9 mouse cellular contexts compared by ENCODE assay signal in genomic region chr8:21981664-21982337, GRCm38 (mm10). TPM values are rescaled to one million over a fixed set of nuclear protein-coding genes. Genes with fewer than 3 reads are reported as not detected.
A peak's percentile ranks its signal among the peaks of the same experiment; 100 is the strongest.
DNase-seq lines count a peak whose midpoint lies in the region; ATAC-seq and TF ChIP-seq lines count a peak whose summit lies in the region.
"Had no signal": no experiment of that assay in that cellular context is flagged by ENCODE, and none has a peak within 500 bp of the region (broad histone marks: within the 10 kb centered on the region; RNA-seq: fewer than 3 reads in every experiment).

No protein-coding gene starts in this region.

- TF ChIP-seq CTCF in CH12.LX (conservative IDR thresholded peaks at IDR 0.05 in 1 of 2, IDR thresholded peaks at IDR 0.05 in 1 of 2; ENCODE audit: low read depth in 2 of 2, low read length in 2 of 2) = peak in 1 of 2 experiments; percentile 61; a peak in 2 of 4 replicates

- WGBS in forebrain, embryonic 14.5 days = 68% methylated on average over 8 of the region's 8 CpGs
- WGBS in forebrain, embryonic 10.5 days = 67% methylated on average over 8 of the region's 8 CpGs
- WGBS in limb, embryonic 10.5 days = 63% methylated on average over 8 of the region's 8 CpGs

- DNase-seq in forebrain, embryonic 14.5 days (ENCODE audit: low spot score) = peak; percentile 70
- no peak for DNase-seq in forebrain, embryonic 10.5 days (ENCODE audit: extremely low spot score, low spot score)
- peak; percentile 7 for DNase-seq in CH12.LX (ENCODE audit: extremely low read depth)
- DNase-seq in cerebellum, postnatal 14 days = peak; percentile 33 to 37
- DNase-seq in layer of hippocampus, adult 9-11 months = peak; percentile 31
- peak; percentile 28 for DNase-seq in right cerebral cortex, postnatal 25 days
- no peak for DNase-seq in thymus, postnatal 36 days
- DNase-seq in limb, embryonic 10.5 days (ENCODE audit: low spot score) = no peak

- no peak overlapping the region for H3K4me2 ChIP-seq in forebrain, embryonic 14.5 days (ENCODE audit: low read length)
- H3K4me2 ChIP-seq in CH12.LX (ENCODE audit: insufficient read depth, low read depth, poor library complexity, severe bottlenecking) = no peak overlapping the region

- TF ChIP-seq RAD21 in CH12.LX (IDR thresholded peaks at IDR 0.05; ENCODE audit: low read depth, low read length) = peak; percentile 56

- H3K9ac ChIP-seq in forebrain, embryonic 14.5 days (ENCODE audit: low read length) = no peak overlapping the region
- no peak overlapping the region for H3K9ac ChIP-seq in CH12.LX (ENCODE audit: insufficient read depth, low read depth)

- TF ChIP-seq POLR2A in CH12.LX (IDR thresholded peaks at IDR 0.05; ENCODE audit: low read depth, low read length) = no peak

- H3K9me3 ChIP-seq in forebrain, embryonic 14.5 days (replicated peaks; ENCODE audit: control insufficient read depth, low read length) = no peaks in the 10 kb centered on the region
- no peaks in the 10 kb centered on the region for H3K9me3 ChIP-seq in forebrain, embryonic 10.5 days
- no peaks in the 10 kb centered on the region for H3K9me3 ChIP-seq in CH12.LX (replicated peaks; ENCODE audit: low read length)
- no peaks in the 10 kb centered on the region for H3K9me3 ChIP-seq in limb, embryonic 10.5 days (replicated peaks)

- H3K4me3 ChIP-seq in forebrain, embryonic 14.5 days (ENCODE audit: low read depth, low read length) = no peak overlapping the region
- H3K4me3 ChIP-seq in forebrain, embryonic 10.5 days = no peak overlapping the region
- H3K4me3 ChIP-seq in CH12.LX (replicated peaks in 1 of 3; ENCODE audit: low read depth in 2 of 3, low read length in 2 of 3, poor library complexity in 1 of 3) = no peak overlapping the region
- no peak overlapping the region for H3K4me3 ChIP-seq in limb, embryonic 10.5 days

- no peaks in the 10 kb centered on the region for H3K4me1 ChIP-seq in forebrain, embryonic 14.5 days (ENCODE audit: control insufficient read depth, insufficient read depth, low read length)
- H3K4me1 ChIP-seq in forebrain, embryonic 10.5 days = no peaks in the 10 kb centered on the region
- no peaks in the 10 kb centered on the region for H3K4me1 ChIP-seq in CH12.LX (ENCODE audit: control insufficient read depth in 1 of 2, insufficient read depth in 2 of 2)
- H3K4me1 ChIP-seq in limb, embryonic 10.5 days = no peaks in the 10 kb centered on the region

- no peaks in the 10 kb centered on the region for H3K36me3 ChIP-seq in forebrain, embryonic 14.5 days (ENCODE audit: control insufficient read depth, insufficient read depth, low read length)
- no peaks in the 10 kb centered on the region for H3K36me3 ChIP-seq in forebrain, embryonic 10.5 days (replicated peaks)
- H3K36me3 ChIP-seq in CH12.LX (replicated peaks in 1 of 2; ENCODE audit: control insufficient read depth in 1 of 2, insufficient read depth in 1 of 2, low read length in 1 of 2) = no peaks in the 10 kb centered on the region
- H3K36me3 ChIP-seq in limb, embryonic 10.5 days = no peaks in the 10 kb centered on the region

- H3K27ac ChIP-seq in forebrain, embryonic 14.5 days (ENCODE audit: low read depth, low read length) = no peak overlapping the region
- no peak overlapping the region for H3K27ac ChIP-seq in forebrain, embryonic 10.5 days
- no peak overlapping the region for H3K27ac ChIP-seq in CH12.LX (ENCODE audit: insufficient read depth, low read depth)
- H3K27ac ChIP-seq in limb, embryonic 10.5 days = no peak overlapping the region

- no peak for TF ChIP-seq EP300 in CH12.LX (IDR thresholded peaks at IDR 0.05; ENCODE audit: low read length)

- in situ Hi-C loops in CH12.LX (cut with MboI; ENCODE audit: low pct_ligation_motif_present, low pct_unique_long_range_greater_than_20kb, low sequenced_read_pairs) = no loop called here

- dilution Hi-C loops in CH12.LX (cut with MboI; ENCODE audit: extremely low pct_ligation_motif_present, extremely low pct_unique_long_range_greater_than_20kb, low sequenced_read_pairs) = no loop called here

- no peaks in the 10 kb centered on the region for H3K79me2 ChIP-seq in CH12.LX (replicated peaks; ENCODE audit: control insufficient read depth, extremely low read depth, insufficient read depth, poor library complexity, severe bottlenecking)

- no peaks in the 10 kb centered on the region for H3K27me3 ChIP-seq in forebrain, embryonic 14.5 days (replicated peaks; ENCODE audit: control insufficient read depth, insufficient read depth, low read length)
- H3K27me3 ChIP-seq in forebrain, embryonic 10.5 days (ENCODE audit: poor library complexity, severe bottlenecking) = no peaks in the 10 kb centered on the region
- peaks cover 31% of the 10 kb centered on the region for H3K27me3 ChIP-seq in CH12.LX (replicated peaks)
- no peaks in the 10 kb centered on the region for H3K27me3 ChIP-seq in limb, embryonic 10.5 days (ENCODE audit: low read depth, poor library complexity, severe bottlenecking)

- peak; percentile 57; the same call in 1 of the 2 replicates for ATAC-seq in forebrain, embryonic 14.5 days

TF ChIP-seq in CH12.LX, 34 proteins besides CTCF, POLR2A, EP300 and RAD21:
- TF ChIP-seq BHLHE40 (IDR thresholded peaks at IDR 0.05; ENCODE audit: low read depth, low read length) = no peak
- peak; percentile 50 for TF ChIP-seq SMC3 (IDR thresholded peaks at IDR 0.05; ENCODE audit: low read depth, low read length)

RNA-seq across cellular contexts. Expression of gene Ccdc70, which starts 12.2 kb away (rescaled TPM):
- polyA plus RNA-seq in forebrain, embryonic 14.5 days (2014; fragmentation: Nextera tagmentation; extraction: Ambion mirVana) = not detected in 2 replicates
- polyA plus RNA-seq in forebrain, embryonic 10.5 days (2016; fragmentation: Nextera tagmentation; extraction: Ambion mirVana) = not detected in 2 replicates
- total RNA-seq in CH12.LX (2012; rRNA removed) (not detected in 2 replicates), CH12.LX (2014; rRNA removed) (not detected in 2 replicates)
- not detected in 2 replicates for polyA plus RNA-seq in CH12.LX (2012; ENCODE audit: insufficient read length, low read depth)
- polyA plus RNA-seq in limb, embryonic 10.5 days (2016; fragmentation: Nextera tagmentation; extraction: Ambion mirVana) = not detected in 2 replicates
- polyA plus RNA-seq: liver, embryonic 16.5 days had no signal

RNA-seq across cellular contexts. Expression of gene Fam90a1a, which starts 23.3 kb away (rescaled TPM):
- not detected in 2 replicates for polyA plus RNA-seq in forebrain, embryonic 14.5 days (2014; fragmentation: Nextera tagmentation; extraction: Ambion mirVana)
- polyA plus RNA-seq in forebrain, embryonic 10.5 days (2016; fragmentation: Nextera tagmentation; extraction: Ambion mirVana) = not detected in 2 replicates
- not detected in 2 replicates for total RNA-seq in CH12.LX (2012; rRNA removed)
- total RNA-seq in CH12.LX (2014; rRNA removed) = not detected in 2 replicates
- polyA plus RNA-seq in CH12.LX (2012; ENCODE audit: insufficient read length, low read depth) = not detected in 2 replicates
- not detected in 2 replicates for polyA plus RNA-seq in limb, embryonic 10.5 days (2016; fragmentation: Nextera tagmentation; extraction: Ambion mirVana)
- polyA plus RNA-seq: liver, embryonic 16.5 days had no signal

RNA-seq across cellular contexts. Expression of gene Defb13, which starts 35.2 kb away (rescaled TPM):
- not detected in 2 replicates for polyA plus RNA-seq in forebrain, embryonic 14.5 days (2014; fragmentation: Nextera tagmentation; extraction: Ambion mirVana)
- polyA plus RNA-seq in forebrain, embryonic 10.5 days (2016; fragmentation: Nextera tagmentation; extraction: Ambion mirVana) = not detected in 2 replicates
- total RNA-seq in CH12.LX (2012; rRNA removed) (not detected in 2 replicates), CH12.LX (2014; rRNA removed) (not detected in 2 replicates)
- not detected in 2 replicates for polyA plus RNA-seq in CH12.LX (2012; ENCODE audit: insufficient read length, low read depth)
- polyA plus RNA-seq in limb, embryonic 10.5 days (2016; fragmentation: Nextera tagmentation; extraction: Ambion mirVana) = not detected in 2 replicates
- polyA plus RNA-seq: liver, embryonic 16.5 days had no signal

RNA-seq across cellular contexts. Expression of gene Defb35, which starts 43.6 kb away (rescaled TPM):
- polyA plus RNA-seq in forebrain, embryonic 14.5 days (2014; fragmentation: Nextera tagmentation; extraction: Ambion mirVana) = not detected in 2 replicates
- not detected in 2 replicates for polyA plus RNA-seq in forebrain, embryonic 10.5 days (2016; fragmentation: Nextera tagmentation; extraction: Ambion mirVana)
- total RNA-seq in CH12.LX (2012; rRNA removed) (not detected in 2 replicates), CH12.LX (2014; rRNA removed) (not detected in 2 replicates)
- not detected in 2 replicates for polyA plus RNA-seq in CH12.LX (2012; ENCODE audit: insufficient read length, low read depth)
- not detected in 2 replicates for polyA plus RNA-seq in limb, embryonic 10.5 days (2016; fragmentation: Nextera tagmentation; extraction: Ambion mirVana)
- polyA plus RNA-seq: liver, embryonic 16.5 days had no signal

RNA-seq across cellular contexts. Expression of gene Defb15, which starts 49.3 kb away (rescaled TPM):
- not detected in 2 replicates for polyA plus RNA-seq in forebrain, embryonic 14.5 days (2014; fragmentation: Nextera tagmentation; extraction: Ambion mirVana)
- polyA plus RNA-seq in forebrain, embryonic 10.5 days (2016; fragmentation: Nextera tagmentation; extraction: Ambion mirVana) = not detected in 2 replicates
- total RNA-seq in CH12.LX (2012; rRNA removed) (not detected in 2 replicates), CH12.LX (2014; rRNA removed) (not detected in 2 replicates)
- polyA plus RNA-seq in CH12.LX (2012; ENCODE audit: insufficient read length, low read depth) = not detected in 2 replicates
- not detected in 2 replicates for polyA plus RNA-seq in limb, embryonic 10.5 days (2016; fragmentation: Nextera tagmentation; extraction: Ambion mirVana)
- polyA plus RNA-seq: liver, embryonic 16.5 days had no signal

Comparison
In these comparisons a context has a peak if more than half of its experiments do, and no peak if none do; other contexts are left out.
1. DNase-seq: peak in forebrain, embryonic 14.5 days (single experiment), CH12.LX (single experiment), cerebellum, postnatal 14 days (2 of 2), layer of hippocampus, adult 9-11 months (single experiment) and right cerebral cortex, postnatal 25 days (single experiment); none in forebrain, embryonic 10.5 days (single experiment), thymus, postnatal 36 days (0 of 2) and limb, embryonic 10.5 days (single experiment).